Mouse (Mus musculus) MEL (cell line): ENCODE results near the gene D430041D05Rik. TPM values are rescaled to one million over a fixed set of nuclear protein-coding genes. Genes with fewer than 3 reads are reported as not detected.

Experiments
- DNase-seq: peaks from one replicate; pipeline ENCODE4 v3.0.0; 2011; ENCODE audit warnings: low read depth, low spot score
- H3K27ac ChIP-seq: 2 replicates; pipeline ENCODE4 v1.5.1; 2012; ENCODE audit warnings: low read depth, mild to moderate bottlenecking, control low read depth, low read length, moderate library complexity; ENCODE audit not compliant: control insufficient read depth
- H3K27me3 ChIP-seq, 2 experiments: fragments of 150-350 bp in 1 of 2; sonication (generic) in 1 of 2; 2 replicates each; pipeline ENCODE4 v1.6.1; 2012; ENCODE audit warnings: low read length in 2 of 2, mild to moderate bottlenecking in 2 of 2, improper control_type of control experiment in 1 of 2, moderate library complexity in 1 of 2; ENCODE audit not compliant: insufficient read depth in 2 of 2, control insufficient read depth in 1 of 2
- H3K36me3 ChIP-seq, 2 experiments: 2 replicates each; pipeline ENCODE4 v1.6.1; 2012 to 2014; ENCODE audit warnings: low read length in 2 of 2, improper control_type of control experiment in 1 of 2, inconsistent platforms in 1 of 2, mild to moderate bottlenecking in 1 of 2; ENCODE audit not compliant: insufficient read depth in 2 of 2, control insufficient read depth in 1 of 2
- H3K4me1 ChIP-seq, 2 experiments: fragments of 150-350 bp in 1 of 2; sonication (generic) in 1 of 2; 2 replicates each; pipeline ENCODE4 v1.6.1; 2012; ENCODE audit warnings: low read length in 2 of 2, improper control_type of control experiment in 1 of 2, mild to moderate bottlenecking in 1 of 2; ENCODE audit not compliant: insufficient read depth in 2 of 2, control insufficient read depth in 1 of 2
- H3K4me3 ChIP-seq, 2 experiments: fragments of 150-350 bp in 1 of 2; sonication (generic) in 1 of 2; 2 replicates each; pipeline ENCODE4 v1.5.1; 2012; ENCODE audit warnings: low read depth in 2 of 2, low read length in 2 of 2, mild to moderate bottlenecking in 2 of 2, moderate library complexity in 2 of 2, control low read depth in 1 of 2, improper control_type of control experiment in 1 of 2; ENCODE audit not compliant: control insufficient read depth in 1 of 2, insufficient read depth in 1 of 2
- H3K79me2 ChIP-seq: 2 replicates; pipeline ENCODE4 v1.6.1; 2012; ENCODE audit warnings: mild to moderate bottlenecking, low read length, moderate library complexity; ENCODE audit not compliant: control insufficient read depth, poor library complexity, insufficient read depth
- H3K9ac ChIP-seq: 2 replicates; pipeline ENCODE4 v1.6.1; 2012; ENCODE audit warnings: low read depth, mild to moderate bottlenecking, control low read depth, low read length, moderate library complexity; ENCODE audit not compliant: control insufficient read depth, poor library complexity, severe bottlenecking
- H3K9me3 ChIP-seq: fragments of 150-350 bp; sonication (generic); replicated peaks from 2 replicates; pipeline ENCODE4 v1.6.1; 2012; ENCODE audit warnings: mild to moderate bottlenecking, low read length, improper control_type of control experiment, moderate library complexity; ENCODE audit not compliant: insufficient read depth
- BHLHE40 ChIP-seq: IDR thresholded peaks from 2 replicates; pipeline ENCODE4 v1.6.1; 2012; ENCODE audit warnings: low read depth, mild to moderate bottlenecking, inconsistent platforms, low read length, improper control_type of control experiment, borderline replicate concordance
- CHD2 ChIP-seq: IDR thresholded peaks from 2 replicates; pipeline ENCODE4 v1.6.1; 2011; ENCODE audit warnings: low read length, improper control_type of control experiment
- E2F4 ChIP-seq: IDR thresholded peaks from 2 replicates; pipeline ENCODE4 v1.6.1; 2011; ENCODE audit warnings: low read depth, low read length, improper control_type of control experiment, borderline replicate concordance
- ELF1 ChIP-seq: IDR thresholded peaks from 2 replicates; pipeline ENCODE4 v1.6.1; 2014; ENCODE audit warnings: low read depth, mild to moderate bottlenecking, inconsistent platforms, low read length, improper control_type of control experiment, moderate library complexity
- HCFC1 ChIP-seq: IDR thresholded peaks from 2 replicates; pipeline ENCODE4 v1.6.1; 2012; ENCODE audit warnings: low read depth, mild to moderate bottlenecking, inconsistent platforms, low read length, improper control_type of control experiment, moderate library complexity
- JUND ChIP-seq: IDR thresholded peaks from 2 replicates; pipeline ENCODE4 v1.6.1; 2011; ENCODE audit warnings: low read depth, mild to moderate bottlenecking, improper control_type of control experiment, low read length
- KAT2A ChIP-seq: conservative IDR thresholded peaks from 2 replicates; pipeline ENCODE4 v1.6.1; 2012; ENCODE audit warnings: low read depth, low read length, improper control_type of control experiment, inconsistent platforms
- MEF2A ChIP-seq: IDR thresholded peaks from 2 replicates; pipeline ENCODE4 v1.6.1; 2014; ENCODE audit warnings: low read depth, mild to moderate bottlenecking, inconsistent platforms, low read length, improper control_type of control experiment; ENCODE audit not compliant: poor library complexity, insufficient replicate concordance, severe bottlenecking; ENCODE audit errors: extremely low read depth
- MYC ChIP-seq: IDR thresholded peaks from 2 replicates; pipeline ENCODE4 v1.6.1; 2011; ENCODE audit warnings: low read depth, mild to moderate bottlenecking, low read length, improper control_type of control experiment, moderate library complexity
- POLR2AphosphoS5 ChIP-seq: IDR thresholded peaks from 2 replicates; pipeline ENCODE4 v1.6.1; 2012; ENCODE audit warnings: low read depth, borderline replicate concordance, mild to moderate bottlenecking, inconsistent platforms, low read length, moderate library complexity, mixed read lengths
- RAD21 ChIP-seq: IDR thresholded peaks from 2 replicates; pipeline ENCODE4 v1.6.1; 2011; ENCODE audit warnings: mild to moderate bottlenecking, low read depth, low read length, improper control_type of control experiment
- SIN3A ChIP-seq: IDR thresholded peaks from 2 replicates; pipeline ENCODE4 v1.6.1; 2012; ENCODE audit warnings: low read length, improper control_type of control experiment, inconsistent platforms
- SMC3 ChIP-seq: IDR thresholded peaks from 2 replicates; pipeline ENCODE4 v1.6.1; 2011; ENCODE audit warnings: low read depth, low read length, improper control_type of control experiment
- TAL1 ChIP-seq: IDR thresholded peaks from 2 replicates; pipeline ENCODE4 v1.6.1; 2012; ENCODE audit warnings: mild to moderate bottlenecking, inconsistent platforms, low read length, moderate library complexity, mixed read lengths
- TBP ChIP-seq: IDR thresholded peaks from 2 replicates; pipeline ENCODE4 v1.8.0; 2011; ENCODE audit warnings: low read depth, low read length, improper control_type of control experiment
- TCF12 ChIP-seq: IDR thresholded peaks from 2 replicates; pipeline ENCODE4 v1.6.1; 2014; ENCODE audit warnings: low read depth, mild to moderate bottlenecking, inconsistent platforms, low read length, improper control_type of control experiment, moderate library complexity
- UBTF ChIP-seq: IDR thresholded peaks from 2 replicates; pipeline ENCODE4 v1.6.1; 2012; ENCODE audit warnings: low read depth, mild to moderate bottlenecking, inconsistent platforms, low read length, improper control_type of control experiment, moderate library complexity, borderline replicate concordance; ENCODE audit not compliant: insufficient read depth
- ZC3H11A ChIP-seq: IDR thresholded peaks from 2 replicates; pipeline ENCODE4 v1.6.1; 2012; ENCODE audit warnings: low read depth, mild to moderate bottlenecking, inconsistent platforms, low read length, improper control_type of control experiment
- ZKSCAN1 ChIP-seq: IDR thresholded peaks from 2 replicates; pipeline ENCODE4 v1.6.1; 2012; ENCODE audit warnings: low read depth, mild to moderate bottlenecking, inconsistent platforms, low read length, improper control_type of control experiment, moderate library complexity
- ZMIZ1 ChIP-seq: IDR thresholded peaks from 2 replicates; pipeline ENCODE4 v1.6.1; 2012; ENCODE audit warnings: low read depth, mild to moderate bottlenecking, inconsistent platforms, low read length, improper control_type of control experiment, moderate library complexity
- polyA plus RNA-seq, 2 experiments: library from polyadenylated mRNA; stranded (reverse) in 1 of 2; unstranded in 1 of 2; fragments of >175 nt in 1 of 2; fragments of >200 nt in 1 of 2; gene quantifications; 2 replicates each; pipeline versions ENCODE4 v1.2.1 to v1.2.4; 2012; ENCODE audit warnings: low replicate concordance in 2 of 2, low read depth in 1 of 2; ENCODE audit not compliant: insufficient read length in 2 of 2, insufficient read depth in 1 of 2, missing spikeins in 1 of 2
- total RNA-seq: library from RNA; depleted of rRNA; stranded (reverse); fragments of 300-350 nt; gene quantifications from 2 replicates; pipeline ENCODE4 v1.2.3, GENCODE M21; 2012

The D430041D05Rik gene
- total and polyA plus RNA-seq, 3 experiments = 0.46 to 1.1 TPM; not detected in 1

GRCm38 (mm10) chr2:104256585-104256984 is 154.2 kb downstream of the D430041D05Rik start:
- Histone ChIP-seq H3K9me3 (no peaks in the 10 kb centered on the region), H3K27ac (no peak overlapping the region), H3K79me2 (no peaks in the 10 kb centered on the region), H3K27me3 (peaks cover 1 to 9% of the 10 kb centered on the region in 2 experiments; a peak in 3 of 4 replicates), H3K36me3 (no peaks in the 10 kb centered on the region), H3K4me1 (no peaks in the 10 kb centered on the region), H3K4me3 (no peak overlapping the region)
- DNase-seq = no peak
- TF ChIP-seq SMC3 = no peak
- no peak for TF ChIP-seq UBTF
- no peak for TF ChIP-seq TAL1
- no peak for TF ChIP-seq MYC
- TF ChIP-seq TCF12 = no peak
- TF ChIP-seq POLR2AphosphoS5 = no peak
- TF ChIP-seq RAD21 = no peak
- no peak for TF ChIP-seq E2F4
- TF ChIP-seq, all 39 proteins: peak for 0
- H3K9ac ChIP-seq = no peak overlapping the region

GRCm38 (mm10) chr2:104254944-104255343 is 155.9 kb downstream of the D430041D05Rik start:
- no peak for DNase-seq
- Histone ChIP-seq H3K4me1 (no peaks in the 10 kb centered on the region), H3K36me3 (no peaks in the 10 kb centered on the region), H3K9me3 (no peaks in the 10 kb centered on the region), H3K27me3 (peaks cover 5 to 10% of the 10 kb centered on the region in 2 experiments; a peak in 3 of 4 replicates), H3K27ac (no peak overlapping the region), H3K9ac (no peak overlapping the region), H3K79me2 (no peaks in the 10 kb centered on the region), H3K4me3 (no peak overlapping the region)
- TF ChIP-seq KAT2A = no peak
- no peak for TF ChIP-seq ZKSCAN1
- no peak for TF ChIP-seq MEF2A
- no peak for TF ChIP-seq POLR2AphosphoS5
- TF ChIP-seq JUND = no peak
- TF ChIP-seq ZMIZ1 = no peak
- no peak for TF ChIP-seq HCFC1
- TF ChIP-seq SIN3A = no peak

- peaks cover 5 to 12% of the 10 kb centered on the region in 2 experiments; a peak in 3 of 4 replicates for H3K27me3 ChIP-seq
- no peak overlapping the region for H3K9ac ChIP-seq
- TF ChIP-seq CHD2 (no peak), ELF1 (no peak), TCF12 (no peak), ZC3H11A (no peak), TBP (no peak), BHLHE40 (no peak)
- no peaks in the 10 kb centered on the region for H3K4me1 ChIP-seq
- no peaks in the 10 kb centered on the region for H3K79me2 ChIP-seq
- no peak overlapping the region for H3K4me3 ChIP-seq
- H3K9me3 ChIP-seq = no peaks in the 10 kb centered on the region
- DNase-seq = no peak
- no peak overlapping the region for H3K27ac ChIP-seq
- no peaks in the 10 kb centered on the region for H3K36me3 ChIP-seq
Observed at GRCm38 (mm10) chr2:104253341-104253740, 157.5 kb downstream of the D430041D05Rik start.
